Mouse (Mus musculus): ENCODE results near the gene Cds1. TPM values are rescaled to one million over a fixed set of nuclear protein-coding genes. Genes with fewer than 3 reads are reported as not detected.

Gene Cds1
- total and polyA plus RNA-seq, 3 experiments, result not detected

- Histone ChIP-seq H3K79me2 (ENCODE audit: control insufficient read depth, insufficient read depth, low read length, poor library complexity) (no peaks in the 10 kb centered on the region), H3K27ac (ENCODE audit: control insufficient read depth, low read depth, low read length) (no peak overlapping the region), H3K4me3 (ENCODE audit: control insufficient read depth in 1 of 2, insufficient read depth in 1 of 2, low read depth in 2 of 2, low read length in 2 of 2) (no peak overlapping the region), H3K9me3 (replicated peaks; ENCODE audit: insufficient read depth, low read length) (no peaks in the 10 kb centered on the region), H3K9ac (ENCODE audit: control insufficient read depth, low read depth, low read length, poor library complexity, severe bottlenecking) (no peak overlapping the region), H3K4me1 (ENCODE audit: control insufficient read depth in 1 of 2, insufficient read depth in 2 of 2, low read length in 2 of 2) (no peaks in the 10 kb centered on the region), H3K27me3 (ENCODE audit: control insufficient read depth in 1 of 2, insufficient read depth in 2 of 2, low read length in 2 of 2) (no peaks in the 10 kb centered on the region), H3K36me3 (ENCODE audit: control insufficient read depth in 1 of 2, insufficient read depth in 2 of 2, low read length in 2 of 2) (no peaks in the 10 kb centered on the region)
- TF ChIP-seq RCOR1 (IDR thresholded peaks at IDR 0.05; ENCODE audit: low read depth, low read length), result no peak
- TF ChIP-seq MAZ (IDR thresholded peaks at IDR 0.05; ENCODE audit: low read depth, low read length), result no peak
- DNase-seq (ENCODE audit: low read depth, low spot score), result no peak
Observed at GRCm38 (mm10) chr5:101792665-101793064, 27.7 kb downstream of the Cds1 start.

GRCm38 (mm10) chr5:101801891-101802290, 37.0 kb downstream of the Cds1 start:
- Histone ChIP-seq H3K4me3 (ENCODE audit: control insufficient read depth in 1 of 2, insufficient read depth in 1 of 2, low read depth in 2 of 2, low read length in 2 of 2) (no peak overlapping the region), H3K9me3 (replicated peaks; ENCODE audit: insufficient read depth, low read length) (no peaks in the 10 kb centered on the region), H3K79me2 (ENCODE audit: control insufficient read depth, insufficient read depth, low read length, poor library complexity) (no peaks in the 10 kb centered on the region), H3K27ac (ENCODE audit: control insufficient read depth, low read depth, low read length) (no peak overlapping the region), H3K27me3 (ENCODE audit: control insufficient read depth in 1 of 2, insufficient read depth in 2 of 2, low read length in 2 of 2) (no peaks in the 10 kb centered on the region; a peak in 1 of 4 replicates), H3K36me3 (ENCODE audit: control insufficient read depth in 1 of 2, insufficient read depth in 2 of 2, low read length in 2 of 2) (no peaks in the 10 kb centered on the region), H3K4me1 (ENCODE audit: control insufficient read depth in 1 of 2, insufficient read depth in 2 of 2, low read length in 2 of 2) (no peaks in the 10 kb centered on the region), H3K9ac (ENCODE audit: control insufficient read depth, low read depth, low read length, poor library complexity, severe bottlenecking) (no peak overlapping the region)
- no peak for DNase-seq (ENCODE audit: low read depth, low spot score)
- no peak for TF ChIP-seq ZNF384 (IDR thresholded peaks at IDR 0.05; ENCODE audit: low read depth, low read length)
- no peak for TF ChIP-seq GATA1 (IDR thresholded peaks at IDR 0.05; ENCODE audit: low read depth, low read length)

- TF ChIP-seq ZC3H11A (IDR thresholded peaks at IDR 0.05; ENCODE audit: low read depth, low read length) (no peak), ZNF384 (IDR thresholded peaks at IDR 0.05; ENCODE audit: low read depth, low read length) (no peak), SMC3 (IDR thresholded peaks at IDR 0.05; ENCODE audit: low read depth, low read length) (no peak), USF2 (IDR thresholded peaks at IDR 0.05; ENCODE audit: borderline replicate concordance in 1 of 2, insufficient read depth in 1 of 2, low read depth in 1 of 2, low read length in 2 of 2) (no peak), MXI1 (IDR thresholded peaks at IDR 0.05; ENCODE audit: low read depth, low read length) (no peak), NRF1 (IDR thresholded peaks at IDR 0.05; ENCODE audit: insufficient read depth, low read depth, low read length, poor library complexity, severe bottlenecking) (no peak), E2F4 (IDR thresholded peaks at IDR 0.05; ENCODE audit: borderline replicate concordance, low read depth, low read length) (no peak), CTCF (IDR thresholded peaks at IDR 0.05 in 2 of 3, conservative IDR thresholded peaks at IDR 0.05 in 1 of 3; ENCODE audit: control insufficient read depth in 1 of 3, insufficient read depth in 1 of 3, low read depth in 2 of 3, low read length in 3 of 3, poor library complexity in 1 of 3, severe bottlenecking in 1 of 3) (no peak), ZMIZ1 (IDR thresholded peaks at IDR 0.05; ENCODE audit: low read depth, low read length) (no peak), POLR2A (IDR thresholded peaks at IDR 0.05; ENCODE audit: control insufficient read depth in 1 of 2, insufficient read depth in 1 of 2, low read depth in 1 of 2, low read length in 2 of 2, poor library complexity in 1 of 2) (no peak), ZKSCAN1 (IDR thresholded peaks at IDR 0.05; ENCODE audit: low read depth, low read length) (no peak), RCOR1 (IDR thresholded peaks at IDR 0.05; ENCODE audit: low read depth, low read length) (no peak), NELFE (IDR thresholded peaks at IDR 0.05; ENCODE audit: low read depth, low read length) (no peak), EP300 (IDR thresholded peaks at IDR 0.05; ENCODE audit: low read depth in 1 of 2, low read length in 2 of 2) (no peak)
- no peak overlapping the region for H3K4me3 ChIP-seq (ENCODE audit: control insufficient read depth in 1 of 2, insufficient read depth in 1 of 2, low read depth in 2 of 2, low read length in 2 of 2)
- H3K9me3 ChIP-seq (replicated peaks; ENCODE audit: insufficient read depth, low read length), result no peaks in the 10 kb centered on the region
- H3K4me1 ChIP-seq (ENCODE audit: control insufficient read depth in 1 of 2, insufficient read depth in 2 of 2, low read length in 2 of 2), result no peaks in the 10 kb centered on the region
- H3K36me3 ChIP-seq (ENCODE audit: control insufficient read depth in 1 of 2, insufficient read depth in 2 of 2, low read length in 2 of 2), result no peaks in the 10 kb centered on the region
- H3K27ac ChIP-seq (ENCODE audit: control insufficient read depth, low read depth, low read length), result no peak overlapping the region
- H3K27me3 ChIP-seq (ENCODE audit: control insufficient read depth in 1 of 2, insufficient read depth in 2 of 2, low read length in 2 of 2), result no peaks in the 10 kb centered on the region; a peak in 1 of 4 replicates
- DNase-seq (ENCODE audit: low read depth, low spot score), result no peak
- no peaks in the 10 kb centered on the region for H3K79me2 ChIP-seq (ENCODE audit: control insufficient read depth, insufficient read depth, low read length, poor library complexity)
- no peak overlapping the region for H3K9ac ChIP-seq (ENCODE audit: control insufficient read depth, low read depth, low read length, poor library complexity, severe bottlenecking)
Observed at GRCm38 (mm10) chr5:101802358-101803022, 37.6 kb downstream of the Cds1 start.

Measured in MEL (cell line).